Mouse (Mus musculus) CD4-positive, CD25-positive, alpha-beta regulatory T cell, adult 9 weeks (primary cell): ENCODE measurements around the gene Dazl. TPM values are rescaled to one million over a fixed set of nuclear protein-coding genes. Genes with fewer than 3 reads are reported as not detected.

Experiments
- polyA plus RNA-seq: library from polyadenylated mRNA; unstranded; fragments of 100-300 nt; shearing (Covaris generic); gene quantifications from one replicate; pipeline ENCODE4 v1.2.1, GENCODE M21; 2017

Gene Dazl
- polyA plus RNA-seq = 0.16 TPM

GRCm38 (mm10) chr17:50293241-50293731, at the start of gene Dazl:
Gene Dazl (minus strand): TSS chr17:50293636.

Other genes starting within 250 kb of the Dazl start
- gene Rftn1, start 103.0 kb downstream of the Dazl start, polyA plus RNA-seq = 26.2 TPM
- 9.4 TPM for gene Plcl2, start 215.8 kb upstream of the Dazl start, polyA plus RNA-seq